Mouse (Mus musculus): ENCODE measurements at regions not wholly inside any gene's neighbourhood (a gene's known extent, or its start where the extent isn't known, plus 50 kb on each side); places are given as distances from the start of the nearest gene placed in this dataset.
"Not testable (repeated sequence)": the region's sequence is repeated elsewhere in the genome, so short reads cannot be mapped to it uniquely, and the experiment has no call there.

- no peak for ATAC-seq (replicated peaks; ENCODE audit: low read depth, poor library complexity, severe bottlenecking)
Measured at GRCm38 (mm10) chr9:48044826-48045225, 117.0 kb upstream of the Nxpe4 start.

- no peak for ATAC-seq (replicated peaks; ENCODE audit: low read depth, poor library complexity, severe bottlenecking)
Measured at GRCm38 (mm10) chr9:48047846-48048245, 114.0 kb upstream of the Nxpe4 start.

DNA sequence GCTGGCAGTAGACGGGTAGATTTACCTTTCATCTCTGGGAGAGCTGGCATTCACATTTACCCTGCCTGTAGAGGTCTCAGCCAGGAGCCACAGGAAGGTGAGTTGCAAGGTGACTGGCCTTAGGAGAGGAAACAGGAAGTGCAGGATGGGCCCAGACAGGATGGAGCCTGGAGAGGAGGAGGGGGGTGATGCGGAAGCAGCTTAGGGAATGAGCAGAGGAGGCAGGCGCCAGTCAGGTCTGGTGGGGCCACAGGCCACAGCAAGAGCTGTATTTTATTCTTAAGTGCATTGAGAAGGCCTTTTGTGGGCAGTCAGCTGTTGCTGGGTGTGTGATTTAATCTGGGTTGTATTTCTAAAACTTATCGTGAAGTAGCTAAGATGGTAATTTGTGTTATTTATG is 108.2 kb upstream of the Nxpe4 start:
- ATAC-seq (replicated peaks; ENCODE audit: low read depth, poor library complexity, severe bottlenecking): no peak

DNA sequence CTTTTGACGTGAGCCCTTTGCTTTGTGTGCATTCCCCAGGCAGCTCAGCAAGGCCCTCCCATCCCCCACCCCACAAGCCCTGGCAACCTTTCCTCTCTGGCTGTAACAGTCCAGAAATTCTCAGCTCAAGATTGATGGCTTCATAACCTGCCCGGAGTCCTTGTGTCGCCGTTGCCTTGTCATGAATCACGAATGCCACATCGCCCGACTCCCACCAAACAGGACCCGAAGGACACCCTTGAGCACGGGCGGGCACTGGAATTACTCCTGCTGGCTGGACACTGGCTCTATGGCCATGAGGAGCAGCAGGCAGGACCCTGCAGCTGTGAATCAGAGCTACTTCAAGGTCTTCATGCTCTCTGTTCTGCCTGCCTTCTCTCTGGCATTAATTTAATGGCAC is 106.6 kb upstream of the Nxpe4 start:
- ATAC-seq (replicated peaks; ENCODE audit: low read depth, poor library complexity, severe bottlenecking): no peak

DNA sequence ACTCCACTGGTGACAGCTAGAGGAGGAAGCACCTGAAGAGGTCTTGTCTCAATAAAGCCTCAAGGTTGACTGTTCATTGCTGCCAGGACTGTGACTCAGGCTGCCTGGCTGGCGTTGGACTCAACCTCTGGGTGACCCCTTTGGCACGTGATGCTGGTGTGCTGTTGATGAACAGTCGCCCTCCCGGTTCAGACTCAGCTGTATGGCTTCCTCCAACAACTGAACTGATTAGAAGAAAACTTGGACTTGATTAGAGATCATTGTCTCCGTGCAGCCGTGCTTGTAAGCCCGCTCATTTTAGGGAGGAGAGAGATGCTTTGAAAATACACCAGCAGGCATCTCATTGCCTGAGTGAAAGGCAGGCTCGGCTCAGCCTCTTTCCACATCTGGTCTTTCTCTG is 103.2 kb upstream of the Nxpe4 start:
- ATAC-seq (replicated peaks; ENCODE audit: low read depth, poor library complexity, severe bottlenecking): no peak

DNA sequence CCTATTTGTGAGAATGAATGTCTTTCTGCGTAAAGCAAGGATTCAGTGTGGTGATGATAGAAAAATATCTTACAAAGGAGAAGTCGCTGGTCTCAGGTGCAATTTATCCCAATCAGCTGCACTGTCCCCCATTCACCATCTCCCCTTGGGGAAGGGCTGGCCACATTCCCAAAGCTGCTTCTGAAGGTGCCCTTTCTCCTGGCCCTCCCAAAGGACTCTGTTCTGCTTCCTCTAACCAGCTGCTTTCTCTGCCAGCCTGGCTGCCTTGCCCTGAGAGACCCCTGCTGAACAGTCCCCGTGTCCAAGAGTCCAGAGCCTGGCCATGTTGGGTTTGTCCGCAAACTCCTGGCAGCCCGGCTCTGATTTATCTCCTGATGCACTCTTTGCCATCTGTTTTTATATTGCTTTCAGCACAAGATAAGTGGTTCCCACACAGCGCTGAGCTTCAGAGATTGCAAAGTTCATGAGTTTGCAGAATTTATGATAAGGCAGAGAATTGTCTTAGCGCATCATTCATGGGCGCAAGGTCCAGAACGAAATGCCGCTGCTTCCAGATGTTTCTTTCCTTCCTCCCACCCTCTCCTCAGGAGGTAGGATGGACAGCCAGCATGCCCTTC is 102.2 kb upstream of the Nxpe4 start:
- no peak for ATAC-seq (replicated peaks; ENCODE audit: low read depth, poor library complexity, severe bottlenecking)

GRCm38 (mm10) chr9:48060996-48061395 is 100.8 kb upstream of the Nxpe4 start:
- no peak for ATAC-seq (replicated peaks; ENCODE audit: low read depth, poor library complexity, severe bottlenecking)

GRCm38 (mm10) chr9:48066730-48067345 is 95.0 kb upstream of the Nxpe4 start:
- no peak for ATAC-seq (replicated peaks; ENCODE audit: low read depth, poor library complexity, severe bottlenecking)

GRCm38 (mm10) chr9:48072592-48072991 is 89.2 kb upstream of the Nxpe4 start:
- no peak for ATAC-seq (replicated peaks; ENCODE audit: low read depth, poor library complexity, severe bottlenecking)

DNA sequence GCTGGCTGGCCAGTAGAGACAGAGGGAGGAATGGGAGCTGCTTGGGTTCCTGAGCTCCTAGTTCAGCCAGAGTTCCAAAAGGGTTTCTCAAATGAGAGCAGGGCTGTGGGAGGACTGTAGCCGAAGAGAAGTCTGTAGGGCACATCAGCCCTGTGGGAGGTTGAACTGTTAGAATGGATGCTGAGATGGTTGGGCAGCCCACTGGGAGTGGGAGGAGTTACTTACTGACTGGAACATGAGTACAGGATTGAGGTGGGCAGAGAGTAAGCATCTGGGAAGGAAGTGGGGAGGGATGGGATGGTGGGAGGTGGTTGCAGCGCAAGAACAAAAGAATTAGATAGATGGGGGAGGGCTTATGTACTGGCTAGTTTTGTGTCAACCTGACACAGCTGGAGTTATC is 88.7 kb upstream of the Nxpe4 start:
- no peak for ATAC-seq (replicated peaks; ENCODE audit: low read depth, poor library complexity, severe bottlenecking)

DNA sequence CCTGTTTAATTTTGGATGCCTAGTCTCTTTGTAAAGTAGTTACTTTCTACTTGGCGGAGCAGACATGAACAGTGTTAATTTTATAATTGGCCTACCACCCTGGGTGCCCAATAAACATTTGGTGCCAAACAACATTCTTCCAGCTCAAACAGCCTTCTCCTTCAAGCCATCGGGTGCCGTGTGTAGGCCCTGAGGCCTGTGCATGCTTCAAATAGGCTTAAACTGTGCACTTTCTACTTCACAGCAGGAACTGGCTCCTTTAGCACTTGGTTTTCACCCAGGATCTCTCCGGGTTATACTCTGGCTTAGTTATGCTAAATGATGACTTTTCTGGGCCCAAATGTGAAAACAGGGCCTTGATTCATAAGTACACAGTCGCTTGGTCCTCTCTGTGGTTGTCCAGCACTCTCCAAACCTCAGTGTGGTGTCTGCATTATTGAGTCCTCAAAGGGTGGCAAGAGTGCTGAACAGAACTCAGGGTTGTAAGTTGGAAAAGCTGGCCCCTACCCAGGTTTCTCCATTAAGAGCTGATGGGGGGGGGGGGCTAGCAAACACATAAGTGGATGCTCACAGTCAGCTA is 86.1 kb upstream of the Nxpe4 start:
- ATAC-seq (replicated peaks; ENCODE audit: low read depth, poor library complexity, severe bottlenecking): no peak

DNA sequence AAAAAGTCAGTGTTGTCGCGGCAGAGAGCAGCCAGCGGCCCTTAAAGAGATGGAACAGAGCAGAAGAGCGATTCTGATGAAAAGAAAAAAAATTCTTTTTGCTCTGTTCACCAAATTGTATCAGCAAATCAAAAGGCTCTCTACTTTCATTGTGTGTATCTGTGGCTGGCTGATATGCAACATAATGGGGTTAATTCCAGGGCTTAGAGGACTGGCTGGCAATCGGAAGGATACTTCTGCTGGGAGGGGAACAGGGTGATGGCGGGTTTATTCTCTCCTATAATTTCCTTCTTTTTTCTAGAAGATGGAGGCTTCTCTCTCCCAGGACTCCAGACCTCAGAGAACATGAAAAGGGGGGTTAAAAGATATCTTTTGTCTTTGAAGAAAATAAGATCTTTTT is 79.4 kb upstream of the Nxpe4 start:
- ATAC-seq (replicated peaks; ENCODE audit: low read depth, poor library complexity, severe bottlenecking): no peak

DNA sequence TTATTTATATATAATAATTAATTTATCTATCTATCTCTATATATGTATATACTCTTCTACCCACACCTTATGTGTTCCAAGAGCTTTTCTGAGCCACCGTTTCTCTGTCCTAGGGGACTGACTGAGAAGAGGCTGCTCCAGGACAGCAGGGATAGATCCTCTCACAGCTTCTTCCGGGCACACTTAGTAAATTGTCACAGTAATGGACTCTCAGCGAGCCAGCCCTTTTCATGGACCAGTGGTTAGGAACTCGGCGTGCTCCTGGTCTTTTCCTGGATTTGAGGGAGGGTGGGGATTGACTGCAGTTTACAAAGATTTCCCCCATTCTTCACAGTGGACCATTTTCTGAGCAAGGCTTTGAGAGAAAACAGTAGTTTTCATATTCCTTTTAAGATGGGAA is 77.6 kb upstream of the Nxpe4 start:
- ATAC-seq (replicated peaks; ENCODE audit: low read depth, poor library complexity, severe bottlenecking): not testable (repeated sequence)

DNA sequence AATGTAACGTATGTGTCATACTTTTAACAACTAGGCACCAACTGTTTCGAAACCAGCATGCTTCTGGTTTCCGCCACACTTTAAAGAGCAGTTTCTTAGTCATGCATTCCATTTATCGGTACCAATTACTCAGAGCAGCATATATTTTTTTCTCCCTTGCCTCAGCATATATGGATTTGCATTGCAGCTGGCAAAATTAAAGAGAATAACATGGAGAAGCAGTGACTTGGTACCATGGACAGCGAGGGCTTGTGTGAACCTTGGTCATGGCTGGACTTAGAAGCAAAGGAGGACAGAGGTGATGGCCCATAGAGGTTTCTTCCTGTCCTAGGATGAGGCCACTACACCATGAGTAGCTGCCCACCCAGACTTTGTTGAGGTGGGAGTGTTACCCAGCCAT is 72.2 kb upstream of the Nxpe4 start:
- no peak for ATAC-seq (replicated peaks; ENCODE audit: low read depth, poor library complexity, severe bottlenecking)

DNA sequence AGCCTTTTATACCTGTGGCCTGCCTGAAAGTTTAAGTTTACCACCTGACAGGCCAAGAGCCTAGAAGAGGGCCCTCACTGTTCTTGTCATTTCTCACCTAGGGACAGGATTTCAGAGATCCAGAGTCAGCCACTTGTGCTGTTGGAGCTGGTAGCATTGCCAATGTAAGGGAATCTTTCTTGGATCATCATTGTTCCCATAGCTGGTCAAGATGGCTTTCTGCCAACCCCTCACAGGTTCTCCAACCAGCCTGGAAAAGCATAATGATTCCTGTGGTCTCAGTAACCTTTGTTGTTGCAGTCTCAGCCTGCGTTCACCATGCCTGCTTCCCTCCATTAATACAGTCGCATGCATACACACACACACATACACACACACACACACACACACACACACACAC is 67.1 kb upstream of the Nxpe4 start:
- no peak for ATAC-seq (replicated peaks; ENCODE audit: low read depth, poor library complexity, severe bottlenecking)

GRCm38 (mm10) chr9:48099846-48100245 is 62.0 kb upstream of the Nxpe4 start:
- ATAC-seq (replicated peaks; ENCODE audit: low read depth, poor library complexity, severe bottlenecking): no peak

- no peak for ATAC-seq (replicated peaks; ENCODE audit: low read depth, poor library complexity, severe bottlenecking)
Measured at GRCm38 (mm10) chr9:48106441-48107167, 55.2 kb upstream of the Nxpe4 start.

DNA sequence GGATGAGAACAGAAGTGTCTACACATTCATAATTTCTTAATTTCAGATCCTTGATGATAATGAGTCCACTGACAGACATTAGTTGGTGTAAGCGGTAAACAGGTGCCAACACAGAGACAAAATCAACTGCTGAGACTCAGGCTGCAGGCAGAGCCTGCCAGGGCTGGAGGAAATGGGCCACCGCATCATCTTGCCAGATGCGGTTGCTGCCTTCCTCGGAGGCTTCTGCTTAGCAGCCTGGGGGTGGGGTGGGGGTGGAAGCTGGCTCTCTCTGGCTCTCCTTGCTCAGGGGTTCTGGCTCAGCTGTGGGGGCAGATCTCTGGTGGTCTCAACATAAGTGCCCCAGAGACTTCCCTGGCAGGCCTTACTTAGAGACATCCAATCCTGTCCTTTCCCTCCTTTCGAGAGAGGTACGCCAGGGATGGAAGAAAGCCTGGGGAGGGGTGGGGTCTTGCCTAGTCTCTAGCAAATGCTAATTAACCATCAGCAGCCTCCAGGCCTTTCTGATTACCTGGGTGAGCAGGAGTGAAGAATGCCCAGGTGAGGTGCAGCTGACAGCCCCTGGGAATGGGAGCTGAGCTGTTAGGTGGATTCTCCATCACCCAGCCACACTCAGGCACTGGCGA is 52.7 kb upstream of the Nxpe4 start:
- ATAC-seq (replicated peaks; ENCODE audit: low read depth, poor library complexity, severe bottlenecking): no peak

DNA sequence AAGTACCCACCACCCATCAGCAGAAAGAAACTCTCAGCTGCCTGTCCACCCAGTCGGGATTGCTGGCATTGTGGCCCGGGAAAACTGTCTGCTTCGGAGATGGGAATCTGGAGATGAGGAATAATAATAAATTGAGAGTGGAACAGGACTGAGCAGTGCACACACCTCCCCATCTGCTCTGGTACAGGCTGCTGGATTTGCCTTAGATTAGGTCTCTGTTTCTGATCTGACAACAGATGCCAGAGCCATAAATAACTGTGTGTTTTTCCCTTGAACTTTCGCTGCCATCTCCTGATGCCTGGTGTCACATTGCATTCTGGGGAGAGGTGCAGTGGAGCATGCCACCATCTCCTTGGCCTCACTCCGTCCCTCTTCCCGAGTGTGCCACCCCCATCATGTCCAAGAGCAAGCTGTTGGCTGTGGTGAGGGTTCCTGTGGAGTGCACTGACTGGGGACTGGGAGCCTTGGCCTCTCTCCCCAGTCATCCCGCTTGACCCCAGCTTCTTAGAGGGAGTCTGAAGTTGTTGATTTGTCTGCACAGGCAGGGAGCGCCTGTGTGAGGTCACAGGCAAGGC is 50.4 kb upstream of the Nxpe4 start:
- ATAC-seq (replicated peaks; ENCODE audit: low read depth, poor library complexity, severe bottlenecking): no peak
